In genomic region chr19:56397663-56398527, GRCm38 (mm10) we compare ENCODE assay signal across 8 mouse cellular contexts. TPM values are rescaled to one million over a fixed set of nuclear protein-coding genes. Genes with fewer than 3 reads are reported as not detected.
A peak's percentile ranks its signal among the peaks of the same experiment; 100 is the strongest.
DNase-seq lines count a peak whose midpoint lies in the region; ATAC-seq and TF ChIP-seq lines count a peak whose summit lies in the region.

No protein-coding gene starts in this region.

- H3K9me3 ChIP-seq in G1E (replicated peaks): no peaks in the 10 kb centered on the region
- no peaks in the 10 kb centered on the region for H3K9me3 ChIP-seq in heart, embryonic 16.5 days (replicated peaks; ENCODE audit: control insufficient read depth, low read length)

- peak; percentile 89 for DNase-seq in heart, adult 11 months
- no peak for DNase-seq in heart, postnatal 4 days
- DNase-seq in G1E (ENCODE audit: low spot score): peak; percentile 40
- no peak for DNase-seq in right cerebral cortex, postnatal 14 days
- DNase-seq in right cerebral cortex, postnatal 25 days: no peak
- DNase-seq in cerebellum, adult 11-12 months: no peak

- no peaks in the 10 kb centered on the region for H3K27me3 ChIP-seq in G1E (ENCODE audit: insufficient read depth, low read length)
- no peaks in the 10 kb centered on the region for H3K27me3 ChIP-seq in heart, embryonic 16.5 days (ENCODE audit: control insufficient read depth, insufficient read depth, low read length)

- H3K27ac ChIP-seq in heart, embryonic 16.5 days (ENCODE audit: low read length): peak overlapping the region; percentile 92
- H3K27ac ChIP-seq in macrophage: peak overlapping the region; percentile 66

- H3K36me3 ChIP-seq in G1E (replicated peaks) (peaks cover 43% of the 10 kb centered on the region), macrophage (ENCODE audit: inconsistent target) (no peaks in the 10 kb centered on the region)
- H3K36me3 ChIP-seq in heart, embryonic 16.5 days (ENCODE audit: control insufficient read depth, insufficient read depth): no peaks in the 10 kb centered on the region

- peaks cover 41% of the 10 kb centered on the region; the same call in 1 of the 2 replicates for H3K79me2 ChIP-seq in macrophage (ENCODE audit: inconsistent target)

- WGBS in heart, embryonic 16.5 days: 39% methylated on average over 11 of the region's 11 CpGs
- 10% methylated on average over 10 of the region's 11 CpGs for WGBS in macrophage (ENCODE audit: missing documents)

- peak overlapping the region; percentile 92 for H3K4me2 ChIP-seq in heart, embryonic 16.5 days (ENCODE audit: low read depth, low read length)

- peaks cover 79% of the 10 kb centered on the region for H3K4me1 ChIP-seq in G1E (ENCODE audit: insufficient read depth, low read depth, low read length)
- peaks cover 16% of the 10 kb centered on the region for H3K4me1 ChIP-seq in heart, embryonic 16.5 days (ENCODE audit: control insufficient read depth, insufficient read depth, low read length)

- ATAC-seq in G1E (ENCODE audit: extremely low read depth, insufficient number of reproducible peaks, low FRiP score, poor library complexity, severe bottlenecking): no peak
- ATAC-seq in heart, embryonic 16.5 days (replicated peaks; ENCODE audit: extremely low read depth, insufficient read depth, low FRiP score): no peak

- H3K9ac ChIP-seq in heart, embryonic 16.5 days (ENCODE audit: low read length): peak overlapping the region; percentile 92

- no peak for TF ChIP-seq CTCF in G1E (IDR thresholded peaks at IDR 0.05; ENCODE audit: low read depth, low read length)

- H3K4me3 ChIP-seq in G1E (ENCODE audit: low read depth, low read length) (peak overlapping the region; percentile 73), macrophage (ENCODE audit: inconsistent target) (peak overlapping the region; percentile 78)
- H3K4me3 ChIP-seq in heart, embryonic 16.5 days (ENCODE audit: low read length): peak overlapping the region; percentile 77

RNA-seq across cellular contexts. Expression of gene Casp7, which starts 1.0 kb away (rescaled TPM):
- total RNA-seq in heart, postnatal 4 days (2021): 10 to 100 TPM; 26.1 to 26.4 TPM
- 77.6 and 86.8 TPM in 2 replicates for total RNA-seq in G1E (2014; fragmentation: Nextera tagmentation)
- total RNA-seq in G1E (2017): 41.0 and 43.2 TPM in 2 replicates
- 9.9 and 14.5 TPM in 2 replicates for polyA plus RNA-seq in G1E (2012)
- 27.8 and 33.2 TPM in 2 replicates for polyA plus RNA-seq in heart, embryonic 16.5 days (2015; fragmentation: Nextera tagmentation; extraction: Ambion mirVana)
- 100 to 1,000 TPM in 2 of 26 experiments, 10 to 100 TPM in 24; 14.0 to 143 (median 40.7) TPM for total RNA-seq in macrophage (2018; cell fraction: chromatin; rRNA removed)
- total RNA-seq in macrophage (2018; cell fraction: cytosol; rRNA removed): 10 to 100 TPM; 28.7 to 61.4 (median 47.1) TPM
- total RNA-seq in macrophage (2018; cell fraction: nucleus; rRNA removed): 100 to 1,000 TPM in 4 of 26 experiments, 10 to 100 TPM in 22; 19.0 to 163 (median 49.6) TPM
- 21.3 to 42.3 TPM (median 28.0 TPM) in 3 replicates for polyA plus RNA-seq in macrophage (2018)

RNA-seq across cellular contexts. Expression of gene Nrap, which starts 8.1 kb away (rescaled TPM):
- total RNA-seq in heart, postnatal 4 days (2021): 100 to 1,000 TPM; 261 to 291 TPM
- 0.23 and 0.24 TPM in 2 replicates for total RNA-seq in G1E (2014; fragmentation: Nextera tagmentation)
- 0.05 and 0.06 TPM in 2 replicates for total RNA-seq in G1E (2017)
- polyA plus RNA-seq in G1E (2012): 0.02 and 0.03 TPM in 2 replicates
- 49.4 and 52.0 TPM in 2 replicates for polyA plus RNA-seq in heart, embryonic 16.5 days (2015; fragmentation: Nextera tagmentation; extraction: Ambion mirVana)
- 1 to 10 TPM in 24 of 26 experiments, under 1 TPM in 2; 0.53 to 4.3 (median 2.5) TPM for total RNA-seq in macrophage (2018; cell fraction: chromatin; rRNA removed)
- 1 to 10 TPM in 3 of 26 experiments, under 1 TPM in 23; 0.40 to 1.4 (median 0.67) TPM for total RNA-seq in macrophage (2018; cell fraction: cytosol; rRNA removed)
- total RNA-seq in macrophage (2018; cell fraction: nucleus; rRNA removed): 1 to 10 TPM in 17 of 26 experiments, under 1 TPM in 9; 0.44 to 1.7 (median 1.2) TPM
- 0.38 to 0.87 TPM (median 0.82 TPM) in 3 replicates for polyA plus RNA-seq in macrophage (2018)

Comparison
In these comparisons a context has a peak if more than half of its experiments do, and no peak if none do; other contexts are left out.
1. DNase-seq: peak in heart, adult 11 months (single experiment) and G1E (single experiment); none in heart, postnatal 4 days (single experiment), right cerebral cortex, postnatal 14 days (single experiment), right cerebral cortex, postnatal 25 days (single experiment) and cerebellum, adult 11-12 months (single experiment).
2. RNA of gene Nrap, which starts 8.1 kb away (polyA plus RNA-seq): 49.4 to 52.0 TPM in heart, embryonic 16.5 days; 0.38 to 0.87 TPM in macrophage and 0.02 to 0.03 TPM in G1E; every median in the first group is over 10 times any median in the second.
3. Peak in every context shown above with its lines, with median percentiles within 50 percentile points of each other: H3K4me3 ChIP-seq.